Mouse (Mus musculus) kidney, adult 2 months (tissue): ENCODE results near the gene Hist1h2ad.
"Not testable (repeated sequence)": the region's sequence is repeated elsewhere in the genome, so short reads cannot be mapped to it uniquely, and the experiment has no call there.

Experiments
- CTCF ChIP-seq: fragments of 200-500 bp; conservative IDR thresholded peaks from 2 replicates; pipeline ENCODE4 v1.5.1; 2011; ENCODE audit warnings: low read depth, mild to moderate bottlenecking, control low read depth, low read length, moderate library complexity, mixed read lengths; ENCODE audit not compliant: insufficient read depth, insufficient read length
- POLR2A ChIP-seq: fragments of 200-500 bp; IDR thresholded peaks from one replicate; pipeline ENCODE4 v1.6.1; 2011; ENCODE audit warnings: low read depth, low read length, control low read depth

DNA sequence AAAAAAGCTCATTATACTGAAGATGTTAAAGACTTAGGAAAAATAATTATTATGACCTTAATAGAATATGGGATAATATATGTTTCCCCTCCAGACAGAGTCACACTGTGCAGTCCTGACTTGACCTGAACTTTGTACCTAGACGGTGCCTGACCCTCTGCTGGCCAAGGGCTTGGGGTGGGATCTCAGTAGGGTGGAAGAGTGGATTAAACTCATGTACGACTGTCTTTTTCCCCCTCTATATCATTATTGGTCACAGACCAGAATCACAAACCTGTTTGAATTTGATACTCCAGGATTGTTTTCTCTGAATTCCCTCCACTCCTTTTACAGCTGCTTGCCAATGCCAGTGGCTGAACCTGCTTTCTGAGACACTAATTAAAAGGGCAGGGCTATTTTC, 13.5 kb upstream of the Hist1h2ad start:
- not testable (repeated sequence) for TF ChIP-seq POLR2A, CTCF
